In genomic region chr10:125693505-125693904, GRCm38 (mm10) we compare ENCODE assay signal across 11 mouse cellular contexts.
DNase-seq lines count a peak whose midpoint lies in the region; ATAC-seq lines count a peak whose summit lies in the region.
"Had no signal": no experiment of that assay in that cellular context is flagged by ENCODE, and none has a peak within 500 bp of the region (broad histone marks: within the 10 kb centered on the region; RNA-seq: fewer than 3 reads in every experiment).

No protein-coding gene starts in this region.

- H3K9ac ChIP-seq in hindbrain, embryonic 16.5 days (ENCODE audit: low read depth, low read length): no peak overlapping the region
- no peak overlapping the region for H3K9ac ChIP-seq in hindbrain, embryonic 12.5 days
- H3K9ac ChIP-seq in embryonic facial prominence, embryonic 14.5 days (ENCODE audit: low read depth, low read length): no peak overlapping the region
- H3K9ac ChIP-seq: limb, embryonic 12.5 days had no signal

- ATAC-seq in hindbrain, embryonic 16.5 days: no peak
- no peak for ATAC-seq in hindbrain, embryonic 12.5 days (ENCODE audit: low FRiP score)
- ATAC-seq in embryonic facial prominence, embryonic 14.5 days (ENCODE audit: low read depth): peak; percentile 55; the same call in 1 of the 2 replicates

- 0 out of 2 replicates have a peak overlapping the region, but pooled peaks have one; percentile 0 for H3K4me2 ChIP-seq in hindbrain, embryonic 16.5 days (ENCODE audit: low read length)
- no peak overlapping the region for H3K4me2 ChIP-seq in hindbrain, embryonic 12.5 days (replicated peaks)
- no peak overlapping the region for H3K4me2 ChIP-seq in embryonic facial prominence, embryonic 14.5 days (ENCODE audit: low read depth, low read length)
- H3K4me2 ChIP-seq: limb, embryonic 12.5 days had no signal

- no peak overlapping the region for H3K27ac ChIP-seq in hindbrain, embryonic 16.5 days (ENCODE audit: low read depth, low read length)
- no peak overlapping the region for H3K27ac ChIP-seq in hindbrain, embryonic 12.5 days
- H3K27ac ChIP-seq in embryonic facial prominence, embryonic 14.5 days (replicated peaks; ENCODE audit: low read depth, low read length): no peak overlapping the region
- H3K27ac ChIP-seq: limb, embryonic 12.5 days had no signal

- DNase-seq in Muller cell, postnatal 12 days (ENCODE audit: inconsistent ontology term): peak; percentile 43
- peak; percentile 41 for DNase-seq in embryonic facial prominence, embryonic 14.5 days (ENCODE audit: low spot score)
- DNase-seq in layer of hippocampus, adult 9-11 months: peak; percentile 53
- no peak for DNase-seq in adrenal gland, adult 2 months
- DNase-seq in cerebellum, adult 11 months: no peak
- DNase-seq: heart, postnatal 36 days; lung, adult 2 months had no signal

- H3K36me3 ChIP-seq in hindbrain, embryonic 16.5 days (ENCODE audit: control insufficient read depth, insufficient read depth, low read length): no peaks in the 10 kb centered on the region
- no peaks in the 10 kb centered on the region for H3K36me3 ChIP-seq in hindbrain, embryonic 12.5 days
- no peaks in the 10 kb centered on the region for H3K36me3 ChIP-seq in embryonic facial prominence, embryonic 14.5 days (ENCODE audit: control insufficient read depth, insufficient read depth, low read length)
- H3K36me3 ChIP-seq: limb, embryonic 12.5 days had no signal

- H3K4me1 ChIP-seq in hindbrain, embryonic 16.5 days (ENCODE audit: control insufficient read depth, insufficient read depth, low read depth, low read length): no peaks in the 10 kb centered on the region
- H3K4me1 ChIP-seq in hindbrain, embryonic 12.5 days: no peaks in the 10 kb centered on the region
- H3K4me1 ChIP-seq in embryonic facial prominence, embryonic 14.5 days (ENCODE audit: control insufficient read depth, insufficient read depth, low read length): no peaks in the 10 kb centered on the region; the same call in 1 of the 2 replicates
- H3K4me1 ChIP-seq: limb, embryonic 12.5 days had no signal

- no peaks in the 10 kb centered on the region for H3K9me3 ChIP-seq in hindbrain, embryonic 16.5 days (ENCODE audit: control insufficient read depth, low read length)
- no peaks in the 10 kb centered on the region for H3K9me3 ChIP-seq in hindbrain, embryonic 12.5 days (replicated peaks)
- no peaks in the 10 kb centered on the region for H3K9me3 ChIP-seq in embryonic facial prominence, embryonic 14.5 days (ENCODE audit: control insufficient read depth, low read length)
- H3K9me3 ChIP-seq: limb, embryonic 12.5 days had no signal

- no peak overlapping the region for H3K4me3 ChIP-seq in hindbrain, embryonic 16.5 days (ENCODE audit: low read length)
- no peak overlapping the region for H3K4me3 ChIP-seq in hindbrain, embryonic 12.5 days
- no peak overlapping the region for H3K4me3 ChIP-seq in embryonic facial prominence, embryonic 14.5 days (ENCODE audit: low read depth, low read length)
- H3K4me3 ChIP-seq: limb, embryonic 12.5 days had no signal

- H3K27me3 ChIP-seq in hindbrain, embryonic 16.5 days (replicated peaks; ENCODE audit: control insufficient read depth, insufficient read depth, low read length): no peaks in the 10 kb centered on the region
- no peaks in the 10 kb centered on the region for H3K27me3 ChIP-seq in hindbrain, embryonic 12.5 days
- H3K27me3 ChIP-seq in embryonic facial prominence, embryonic 14.5 days (replicated peaks; ENCODE audit: control insufficient read depth, insufficient read depth, low read length): no peaks in the 10 kb centered on the region
- H3K27me3 ChIP-seq: CH12.LX; limb, embryonic 12.5 days had no signal

- WGBS in hindbrain, embryonic 16.5 days: 38% methylated on average over 7 of the region's 7 CpGs
- 61% methylated on average over 7 of the region's 7 CpGs for WGBS in hindbrain, embryonic 12.5 days
- 61% methylated on average over 7 of the region's 7 CpGs for WGBS in embryonic facial prominence, embryonic 14.5 days

Comparison
In these comparisons a context has a peak if more than half of its experiments do, and no peak if none do; other contexts are left out.
1. DNase-seq: peak in Muller cell, postnatal 12 days (single experiment), embryonic facial prominence, embryonic 14.5 days (single experiment) and layer of hippocampus, adult 9-11 months (single experiment); none in adrenal gland, adult 2 months (single experiment) and cerebellum, adult 11 months (single experiment).